Mouse (Mus musculus) spleen, adult 18-20 months (tissue): Measurements from ENCODE around the gene Tigd3.

Experiments used
- DNase-seq, 2 experiments: peaks; one replicate each; pipeline ENCODE4 v3.0.0; 2022; ENCODE audit warnings: mixed read lengths in 2 of 2

Tigd3 gene

DNA sequence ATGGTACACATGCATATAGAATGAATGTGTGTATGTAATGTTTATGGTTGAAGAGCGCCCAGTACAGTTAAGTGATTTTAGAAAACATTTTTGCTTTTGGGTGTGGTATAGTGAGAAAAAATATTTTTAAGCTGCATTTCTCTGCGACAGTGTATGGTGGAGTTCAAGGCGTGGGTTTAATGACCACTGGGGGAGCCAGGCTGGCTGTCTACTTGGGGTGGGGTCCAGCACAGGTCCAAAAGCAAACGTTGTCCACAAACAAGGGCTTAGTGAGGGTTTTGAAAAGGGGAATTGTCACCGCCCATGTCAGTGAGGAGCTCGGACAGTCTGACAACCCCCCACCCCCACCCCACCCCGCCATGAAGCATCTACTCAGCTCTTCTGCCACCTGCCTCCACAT lies 47.8 kb downstream of the Tigd3 start:
- peak in 1 of 2 experiments; percentile 29 for DNase-seq

GRCm38 (mm10) chr19:5845319-5846135 lies 48.4 kb downstream of the Tigd3 start:
- peak; percentile 89 for DNase-seq

DNA sequence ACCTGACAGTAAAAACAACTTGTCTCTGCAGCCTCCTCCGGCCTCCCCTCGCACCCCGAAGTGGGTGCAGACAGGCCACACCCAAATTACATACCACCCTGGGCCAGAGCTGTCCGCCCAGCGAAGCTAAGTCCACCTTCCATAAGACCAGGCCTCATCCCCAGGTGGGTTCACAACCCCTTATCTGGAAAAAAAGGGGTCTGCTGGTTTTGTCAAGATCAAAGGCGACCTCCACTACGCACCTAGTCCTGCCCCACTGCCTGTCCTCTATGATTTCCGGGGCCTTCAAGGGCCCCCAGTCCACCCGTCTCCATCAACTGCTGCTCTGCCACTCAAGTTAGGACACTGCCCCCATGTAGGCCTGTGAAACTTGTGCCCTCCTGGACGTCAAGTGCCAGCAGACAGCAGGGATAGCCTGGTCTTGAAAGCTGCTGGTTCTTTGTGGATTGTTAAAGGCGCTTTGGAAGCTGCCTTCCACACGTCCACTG lies 49.1 kb downstream of the Tigd3 start:
- DNase-seq, result peak in 1 of 2 experiments; percentile 37

DNA sequence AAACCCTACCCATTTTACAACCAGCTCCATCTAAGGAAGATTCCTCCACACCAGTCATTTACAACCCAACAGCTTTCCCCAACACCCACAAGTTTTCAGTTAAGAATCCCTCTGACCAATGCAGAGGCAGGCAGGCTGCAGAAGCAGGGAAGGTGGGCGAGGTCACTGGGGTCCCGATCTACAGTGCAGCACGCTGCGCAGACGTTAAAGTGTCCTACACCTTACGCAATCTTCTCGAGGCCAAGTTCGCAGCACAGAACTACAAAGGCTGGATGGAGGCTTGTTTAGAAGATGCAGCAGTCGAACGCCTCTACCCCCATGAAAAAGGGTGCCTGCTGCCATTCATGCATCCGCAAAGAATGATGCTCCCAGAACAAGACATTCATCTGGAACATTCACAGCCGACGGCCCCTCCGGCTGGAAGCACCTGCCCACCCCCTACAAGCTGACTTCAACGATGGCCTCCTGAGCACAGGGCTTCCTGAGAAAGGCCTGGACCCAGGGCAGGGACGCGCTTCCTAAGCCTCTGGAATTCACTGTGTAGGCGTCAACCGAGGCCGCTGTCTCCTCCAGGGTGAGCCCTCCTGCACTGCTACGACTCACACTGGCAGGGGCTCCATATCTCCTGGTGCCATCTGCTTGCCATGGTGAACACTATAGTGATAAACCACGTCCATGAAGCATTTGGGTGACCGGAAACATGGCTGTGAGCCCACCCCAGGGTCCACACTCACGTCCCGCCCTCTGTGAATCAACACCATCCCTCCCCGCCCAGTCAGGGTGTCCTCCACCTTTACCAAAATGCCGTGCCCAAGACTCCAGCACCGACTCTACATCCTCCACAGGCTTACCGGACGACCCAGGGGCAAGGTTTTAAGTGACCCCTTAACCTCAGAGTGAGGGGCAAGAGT lies 49.9 kb downstream of the Tigd3 start:
- DNase-seq, result peak in 1 of 2 experiments; percentile 38

DNA sequence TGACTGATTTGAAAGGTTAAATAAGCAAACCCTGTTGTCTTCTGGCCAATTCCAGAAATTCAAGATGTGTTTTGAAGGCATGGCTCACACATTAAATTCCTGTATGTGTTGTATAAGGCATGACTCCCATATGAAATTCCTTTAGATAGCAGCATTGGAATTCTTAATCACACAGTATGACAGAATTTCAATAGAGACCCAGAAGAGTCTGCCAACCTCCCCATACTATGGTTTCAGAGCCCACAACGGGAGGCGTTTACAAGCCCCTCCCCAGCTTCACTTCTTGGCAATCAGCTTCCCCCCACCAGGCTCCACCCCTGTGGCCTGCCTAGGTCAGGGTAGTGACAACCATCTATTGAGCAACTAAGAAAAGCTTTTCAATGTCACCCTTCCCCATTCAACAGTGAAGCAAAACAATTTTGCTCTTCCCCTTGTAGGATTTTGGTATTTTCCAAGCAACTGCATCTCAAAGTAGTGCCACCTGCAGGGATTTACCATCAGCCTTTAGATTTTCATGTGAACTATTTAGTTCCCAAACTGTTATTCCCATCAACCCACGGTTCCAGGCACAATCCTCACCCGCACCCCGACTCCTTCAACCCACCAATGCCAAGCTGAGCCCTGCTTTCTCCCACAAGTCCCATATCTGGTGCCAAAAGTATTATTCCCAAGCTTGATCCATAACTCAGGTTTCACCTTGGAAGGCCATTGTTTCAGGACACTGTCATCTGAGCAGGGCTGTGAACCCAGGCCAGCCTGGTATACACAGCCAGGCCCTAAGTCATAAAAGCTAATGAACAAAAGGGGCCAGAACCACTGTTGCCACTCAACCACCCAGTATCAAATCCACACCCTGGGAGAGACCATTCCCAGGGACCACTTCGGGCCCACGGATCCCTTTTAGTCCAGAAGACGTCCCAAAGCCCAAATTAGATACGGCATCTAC lies 50.9 kb downstream of the Tigd3 start:
- peak in 1 of 2 experiments; percentile 31 for DNase-seq

GRCm38 (mm10) chr19:5841999-5842784 lies 51.8 kb downstream of the Tigd3 start:
- DNase-seq, result no peak

- no peak for DNase-seq
Measured at GRCm38 (mm10) chr19:5841389-5841946, 52.5 kb downstream of the Tigd3 start.
